Mouse (Mus musculus) ES-E14 (cell line): ENCODE measurements around the gene Ranbp2. TPM values are rescaled to one million over a fixed set of nuclear protein-coding genes. Genes with fewer than 3 reads are reported as not detected.

Experiments
- DNase-seq: peaks from one replicate; pipeline ENCODE4 v3.0.0-alpha.2; 2013; ENCODE audit warnings: low read depth, low spot score
- H3K27ac ChIP-seq: 2 replicates; pipeline ENCODE4 v1.5.1; 2012; ENCODE audit warnings: low read depth, mild to moderate bottlenecking, low read length, moderate library complexity, mixed read lengths; ENCODE audit not compliant: poor library complexity, insufficient read depth, severe bottlenecking
- H3K36me3 ChIP-seq: 2 replicates; pipeline ENCODE4 v1.6.1; 2012; ENCODE audit warnings: mild to moderate bottlenecking, low read length, moderate library complexity, mixed read lengths; ENCODE audit not compliant: control insufficient read depth, poor library complexity, insufficient read depth, severe bottlenecking
- H3K4me1 ChIP-seq, 2 experiments: fragments of 150-350 bp in 1 of 2; sonication (generic) in 1 of 2; 2 replicates each; pipeline ENCODE4 v1.6.1; 2012; ENCODE audit warnings: low read length in 2 of 2, mild to moderate bottlenecking in 1 of 2, mixed read lengths in 1 of 2; ENCODE audit not compliant: control insufficient read depth in 2 of 2, insufficient read depth in 2 of 2, poor library complexity in 1 of 2
- H3K4me3 ChIP-seq, 2 experiments: fragments of 150-350 bp in 1 of 2; sonication (generic) in 1 of 2; 2 replicates each; pipeline ENCODE4 v1.5.1; 2012; ENCODE audit warnings: low read length in 2 of 2, low read depth in 1 of 2, mild to moderate bottlenecking in 1 of 2, mixed read lengths in 1 of 2; ENCODE audit not compliant: insufficient read depth in 1 of 2, poor library complexity in 1 of 2, severe bottlenecking in 1 of 2
- H3K9ac ChIP-seq: 2 replicates; pipeline ENCODE4 v1.6.1; 2012; ENCODE audit warnings: low read depth, mild to moderate bottlenecking, low read length, mixed read lengths; ENCODE audit not compliant: poor library complexity, insufficient read depth, severe bottlenecking
- H3K9me3 ChIP-seq: fragments of 150-350 bp; sonication (generic); 2 replicates; pipeline ENCODE4 v1.6.1; 2012; ENCODE audit warnings: low read depth, mild to moderate bottlenecking, low read length; ENCODE audit not compliant: control insufficient read depth, insufficient read depth
- CHD2 ChIP-seq: IDR thresholded peaks from 2 replicates; pipeline ENCODE4 v1.6.1; 2014; ENCODE audit warnings: mild to moderate bottlenecking, low read depth, low read length, inconsistent platforms
- HCFC1 ChIP-seq: IDR thresholded peaks from 2 replicates; pipeline ENCODE4 v1.6.1; 2012; ENCODE audit warnings: low read length, inconsistent platforms, borderline replicate concordance; ENCODE audit not compliant: insufficient read depth
- MAFK ChIP-seq: IDR thresholded peaks from 2 replicates; pipeline ENCODE4 v1.6.1; 2014; ENCODE audit warnings: mild to moderate bottlenecking, low read depth, low read length, inconsistent platforms; ENCODE audit not compliant: insufficient read depth
- ZC3H11A ChIP-seq: IDR thresholded peaks from 2 replicates; pipeline ENCODE4 v1.6.1; 2012; ENCODE audit warnings: low read depth, mild to moderate bottlenecking, inconsistent platforms, low read length, borderline replicate concordance
- ZNF384 ChIP-seq: IDR thresholded peaks from 2 replicates; pipeline ENCODE4 v1.6.1; 2012; ENCODE audit warnings: low read depth, low read length, inconsistent platforms
- in situ Hi-C, 2 experiments: fragments of 600-800 bp; cut with MboI; formaldehyde crosslinking; loops; one replicate each; pipeline ENCODE4 v1.15.1; 2025; ENCODE audit warnings: low sequenced_read_pairs in 2 of 2, inconsistent platforms in 1 of 2; ENCODE audit not compliant: unreplicated experiment in 2 of 2
- total RNA-seq: library from RNA; depleted of rRNA; stranded (reverse); fragments of 300-350 nt; gene quantifications from 2 replicates; pipeline ENCODE4 v1.2.3, GENCODE M21; 2012; rRNA removed

Ranbp2 gene
- total RNA-seq: 108 and 124 TPM in 2 replicates

- peak; percentile 84 for TF ChIP-seq HCFC1
- TF ChIP-seq ZC3H11A: peak; percentile 44
- TF ChIP-seq ZNF384: no peak
- Histone ChIP-seq H3K9ac (peak within 1 kb of the TSS; percentile 97), H3K27ac (peak within 1 kb of the TSS; percentile 82), H3K4me3 (peak within 1 kb of the TSS; percentile 71 to 98), H3K9me3 (no peaks in the 10 kb centered on the region), H3K4me1 (0 out of 4 replicates have a peak, but pooled peaks cover 0 to 6% of the 10 kb centered on the region in 2 experiments), H3K36me3 (no peaks in the 10 kb centered on the region)
- in situ Hi-C loops: no loop called here
- peak; percentile 89 for DNase-seq
These were observed at the start of gene Ranbp2 for GRCm38 (mm10) chr10:58446384-58447279. Ranbp2 (plus strand) TSS chr10:58446920.

- Histone ChIP-seq H3K4me1 (no peaks in the 10 kb centered on the region), H3K9me3 (no peaks in the 10 kb centered on the region), H3K36me3 (peaks cover 2% of the 10 kb centered on the region; the same call in 1 of the 2 replicates), H3K27ac (no peak overlapping the region), H3K9ac (no peak overlapping the region), H3K4me3 (no peak overlapping the region)
- in situ Hi-C loops: no loop called here
- DNase-seq: no peak
- no peak for TF ChIP-seq ZNF384
- TF ChIP-seq HCFC1: no peak
- TF ChIP-seq CHD2: no peak
- TF ChIP-seq MAFK: no peak
- no peak for TF ChIP-seq ZC3H11A
These were observed 47.8 kb upstream of the Ranbp2 start for GRCm38 (mm10) chr10:58398941-58399340.

- Histone ChIP-seq H3K9me3 (no peaks in the 10 kb centered on the region), H3K4me3 (no peak overlapping the region), H3K36me3 (peaks cover 2% of the 10 kb centered on the region; the same call in 1 of the 2 replicates), H3K4me1 (no peaks in the 10 kb centered on the region), H3K27ac (no peak overlapping the region), H3K9ac (no peak overlapping the region)
- no peak for DNase-seq
- in situ Hi-C loops: no loop called here
- TF ChIP-seq ZC3H11A: no peak
- TF ChIP-seq ZNF384: no peak
- no peak for TF ChIP-seq HCFC1
- TF ChIP-seq MAFK: no peak
- TF ChIP-seq CHD2: no peak
These were observed 44.9 kb upstream of the Ranbp2 start for GRCm38 (mm10) chr10:58401838-58402237.

- TF ChIP-seq HCFC1 (no peak), MAFK (no peak), ZC3H11A (no peak), CHD2 (no peak), ZNF384 (no peak)
- Histone ChIP-seq H3K9me3 (no peaks in the 10 kb centered on the region), H3K4me1 (no peaks in the 10 kb centered on the region), H3K27ac (no peak overlapping the region), H3K9ac (no peak overlapping the region), H3K36me3 (no peaks in the 10 kb centered on the region), H3K4me3 (no peak overlapping the region)
- DNase-seq: no peak
- in situ Hi-C loops: no loop called here
These were observed 42.1 kb upstream of the Ranbp2 start for GRCm38 (mm10) chr10:58404639-58405038.
